Mouse (Mus musculus) CH12.LX (cell line): Measurements from ENCODE around the gene Rhobtb1. TPM values are rescaled to one million over a fixed set of nuclear protein-coding genes. Genes with fewer than 3 reads are reported as not detected.

Source experiments
- DNase-seq: peaks from one replicate; pipeline ENCODE4 v3.0.0-alpha.2; 2013; ENCODE audit errors: extremely low read depth
- H3K27ac ChIP-seq: 2 replicates; pipeline ENCODE4 v1.5.1; 2012; ENCODE audit warnings: low read depth, mild to moderate bottlenecking, control low read depth, moderate library complexity; ENCODE audit not compliant: insufficient read depth
- H3K27me3 ChIP-seq: replicated peaks from 2 replicates; pipeline ENCODE3; 2012; ENCODE audit warnings: inconsistent platforms
- H3K36me3 ChIP-seq, 2 experiments: replicated peaks in 1 of 2; 2 replicates each; pipeline versions ENCODE3 to v1.6.1; 2012; ENCODE audit warnings: inconsistent platforms in 1 of 2, low read length in 1 of 2, mild to moderate bottlenecking in 1 of 2, mixed read lengths in 1 of 2, moderate library complexity in 1 of 2; ENCODE audit not compliant: control insufficient read depth in 1 of 2, insufficient read depth in 1 of 2
- H3K4me1 ChIP-seq, 2 experiments: 2 replicates each; pipeline ENCODE4 v1.6.1; 2012; ENCODE audit warnings: inconsistent platforms in 1 of 2, moderate library complexity in 1 of 2; ENCODE audit not compliant: insufficient read depth in 2 of 2, control insufficient read depth in 1 of 2
- H3K4me2 ChIP-seq: 2 replicates; pipeline ENCODE4 v1.6.1; 2012; ENCODE audit warnings: low read depth, mild to moderate bottlenecking, control low read depth; ENCODE audit not compliant: poor library complexity, insufficient read depth, severe bottlenecking
- H3K4me3 ChIP-seq, 3 experiments: fragments of 150-350 bp in 1 of 3; sonication (generic) in 1 of 3; replicated peaks in 1 of 3; 2 replicates each; pipeline versions ENCODE3 to v1.5.1; 2011 to 2012; ENCODE audit warnings: low read depth in 2 of 3, low read length in 2 of 3, mild to moderate bottlenecking in 2 of 3, moderate library complexity in 2 of 3, control low read depth in 1 of 3, improper control_type of control experiment in 1 of 3, inconsistent platforms in 1 of 3, mixed read lengths in 1 of 3; ENCODE audit not compliant: poor library complexity in 1 of 3
- H3K79me2 ChIP-seq: replicated peaks from 2 replicates; pipeline ENCODE4 v1.6.1; 2012; ENCODE audit warnings: mild to moderate bottlenecking, moderate library complexity; ENCODE audit not compliant: control insufficient read depth, poor library complexity, insufficient read depth, severe bottlenecking; ENCODE audit errors: extremely low read depth
- H3K9ac ChIP-seq: 2 replicates; pipeline ENCODE4 v1.6.1; 2012; ENCODE audit warnings: low read depth, mild to moderate bottlenecking, control low read depth, moderate library complexity; ENCODE audit not compliant: insufficient read depth
- H3K9me3 ChIP-seq: replicated peaks from 2 replicates; pipeline ENCODE3; 2012; ENCODE audit warnings: low read length, inconsistent platforms, mixed read lengths
- CHD1 ChIP-seq: IDR thresholded peaks from 2 replicates; pipeline ENCODE4 v1.6.1; 2012; ENCODE audit warnings: low read depth, low read length, improper control_type of control experiment, inconsistent platforms
- CTCF ChIP-seq, 2 experiments: IDR thresholded peaks in 1 of 2; conservative IDR thresholded peaks in 1 of 2; 2 replicates each; pipeline ENCODE4 v1.5.1; 2011 to 2012; ENCODE audit warnings: low read depth in 2 of 2, low read length in 2 of 2, improper control_type of control experiment in 1 of 2, inconsistent platforms in 1 of 2, mild to moderate bottlenecking in 1 of 2, moderate library complexity in 1 of 2
- JUND ChIP-seq: conservative IDR thresholded peaks from 2 replicates; pipeline ENCODE4 v1.6.1; 2011; ENCODE audit warnings: low read depth, low read length, improper control_type of control experiment
- MAFK ChIP-seq: IDR thresholded peaks from 2 replicates; pipeline ENCODE4 v1.6.1; 2011; ENCODE audit warnings: low read length, improper control_type of control experiment; ENCODE audit not compliant: insufficient replicate concordance
- MAX ChIP-seq: IDR thresholded peaks from 2 replicates; pipeline ENCODE4 v1.6.1; 2011; ENCODE audit warnings: low read length, improper control_type of control experiment
- MAZ ChIP-seq: IDR thresholded peaks from 2 replicates; pipeline ENCODE4 v1.6.1; 2012; ENCODE audit warnings: low read depth, mild to moderate bottlenecking, inconsistent platforms, low read length, improper control_type of control experiment, moderate library complexity
- RAD21 ChIP-seq: IDR thresholded peaks from 2 replicates; pipeline ENCODE4 v1.6.1; 2011; ENCODE audit warnings: low read depth, mild to moderate bottlenecking, low read length, improper control_type of control experiment, moderate library complexity
- SMC3 ChIP-seq: IDR thresholded peaks from 2 replicates; pipeline ENCODE4 v1.6.1; 2011; ENCODE audit warnings: low read depth, low read length, improper control_type of control experiment
- ZC3H11A ChIP-seq: IDR thresholded peaks from 2 replicates; pipeline ENCODE4 v1.6.1; 2012; ENCODE audit warnings: low read depth, mild to moderate bottlenecking, inconsistent platforms, low read length, improper control_type of control experiment
- dilution Hi-C: fragments of 300-500 bp; cut with MboI; formaldehyde crosslinking; loops from 2 replicates; pipeline ENCODE4 v1.14.3; 2020; ENCODE audit warnings: low sequenced_read_pairs; ENCODE audit not compliant: extremely low pct_unique_long_range_greater_than_20kb, extremely low pct_ligation_motif_present
- in situ Hi-C: fragments of 300-500 bp; cut with MboI; formaldehyde crosslinking; loops from 3 replicates; pipeline ENCODE4 v1.14.3; 2019; ENCODE audit warnings: low sequenced_read_pairs, low pct_ligation_motif_present, low pct_unique_long_range_greater_than_20kb, mixed read lengths
- polyA plus RNA-seq: library from polyadenylated mRNA; unstranded; fragments of >175 nt; gene quantifications from 2 replicates; pipeline ENCODE4 v1.2.1, GENCODE M21; 2012; ENCODE audit warnings: low read depth; ENCODE audit not compliant: insufficient read length
- total RNA-seq, 2 experiments: library from RNA; depleted of rRNA; stranded (reverse); fragments of 300-350 nt in 1 of 2; fragments of >200 nt in 1 of 2; gene quantifications; 2 replicates each; pipeline ENCODE4 v1.2.3; 2012 to 2014

The Rhobtb1 gene
- 12.2 and 13.3 TPM in 2 replicates for total RNA-seq (2012; rRNA removed)
- total RNA-seq (2014; rRNA removed): 2.7 and 3.4 TPM in 2 replicates
- 3.1 and 3.7 TPM in 2 replicates for polyA plus RNA-seq

DNA sequence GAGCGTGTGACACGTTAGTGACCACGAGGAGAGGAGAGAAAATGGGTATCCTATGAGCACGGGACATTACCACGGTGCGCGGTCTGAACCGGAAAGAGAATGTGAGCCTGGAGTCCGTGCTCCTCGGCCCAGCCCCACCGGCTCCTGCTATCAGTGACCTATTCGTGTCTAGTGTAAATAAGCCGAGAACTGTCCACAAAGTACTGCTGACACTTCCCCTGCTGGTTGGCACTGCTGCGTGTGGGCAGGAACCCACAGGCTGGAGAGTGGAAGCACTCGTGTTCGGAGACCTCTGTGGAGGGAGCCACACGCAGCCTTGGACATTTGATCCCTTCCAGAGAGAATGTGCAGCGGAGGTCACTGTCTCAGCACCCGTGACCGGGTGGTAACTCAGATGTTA is at the start of gene Rhobtb1:
Gene Rhobtb1 (plus strand): TSS at position 390 of the 400 bp plus-strand sequence.
- no peaks in the 10 kb centered on the region for H3K9me3 ChIP-seq
- H3K4me3 ChIP-seq: no peak within 1 kb of the TSS
- DNase-seq: no peak
- no peaks in the 10 kb centered on the region for H3K36me3 ChIP-seq
- in situ Hi-C loops: no loop called here
- H3K4me2 ChIP-seq: no peak within 1 kb of the TSS
- no peaks in the 10 kb centered on the region for H3K79me2 ChIP-seq
- 0 out of 4 replicates have a peak, but pooled peaks cover 0 to 4% of the 10 kb centered on the region in 2 experiments for H3K4me1 ChIP-seq
- dilution Hi-C loops: no loop called here
- H3K27ac ChIP-seq: no peak within 1 kb of the TSS
- no peak within 1 kb of the TSS for H3K9ac ChIP-seq
- no peak for TF ChIP-seq ZC3H11A
- TF ChIP-seq JUND: no peak
- no peak for TF ChIP-seq MAFK
- TF ChIP-seq CHD1: no peak
- H3K27me3 ChIP-seq: no peaks in the 10 kb centered on the region

DNA sequence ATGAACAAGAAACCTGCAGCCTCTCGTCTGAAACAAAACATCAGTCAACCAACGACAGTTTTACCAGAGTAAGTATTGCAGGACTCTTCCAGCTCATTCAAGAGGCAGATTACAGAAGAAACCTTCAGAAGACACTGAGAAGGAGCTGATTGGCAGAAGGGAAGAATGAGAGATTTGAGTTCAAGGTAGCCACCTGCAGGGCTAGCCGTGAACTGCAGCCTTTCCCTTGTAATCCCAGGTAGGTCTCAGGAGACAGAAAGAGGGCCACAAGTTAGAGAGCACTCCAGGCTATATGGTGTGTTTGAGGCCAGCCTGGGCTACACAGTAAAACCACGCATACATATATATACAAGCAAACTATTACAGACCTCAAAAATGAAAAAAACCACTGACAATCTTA is 49.2 kb upstream of the Rhobtb1 start:
- no peak overlapping the region for H3K9ac ChIP-seq
- H3K36me3 ChIP-seq: no peaks in the 10 kb centered on the region
- peaks cover 4% of the 10 kb centered on the region for H3K9me3 ChIP-seq
- DNase-seq: peak; percentile 56
- dilution Hi-C loops (no loop called here), in situ Hi-C loops (no loop called here)
- H3K27ac ChIP-seq: no peak overlapping the region
- TF ChIP-seq CTCF (conservative IDR thresholded peaks at IDR 0.05 in 1 of 2, IDR thresholded peaks at IDR 0.05 in 1 of 2; ENCODE audit: low read depth in 2 of 2, low read length in 2 of 2) (peak; percentile 57 to 66), RAD21 (peak; percentile 21), MAZ (no peak), MAX (no peak), SMC3 (peak; percentile 24; the same call in 1 of the 2 replicates)
- H3K27me3 ChIP-seq: no peaks in the 10 kb centered on the region
- H3K4me2 ChIP-seq: no peak overlapping the region
- no peaks in the 10 kb centered on the region for H3K4me1 ChIP-seq
- no peaks in the 10 kb centered on the region for H3K79me2 ChIP-seq
- H3K4me3 ChIP-seq: no peak overlapping the region

- dilution Hi-C loops: no loop called here
- no peaks in the 10 kb centered on the region for H3K4me1 ChIP-seq
- no peak overlapping the region for H3K27ac ChIP-seq
- no peaks in the 10 kb centered on the region for H3K36me3 ChIP-seq
- no peaks in the 10 kb centered on the region for H3K27me3 ChIP-seq
- no peaks in the 10 kb centered on the region for H3K9me3 ChIP-seq
- H3K9ac ChIP-seq: no peak overlapping the region
- no peaks in the 10 kb centered on the region for H3K79me2 ChIP-seq
- in situ Hi-C loops: no loop called here
- DNase-seq: no peak
- no peak overlapping the region for H3K4me3 ChIP-seq
- no peak for TF ChIP-seq JUND
- no peak overlapping the region for H3K4me2 ChIP-seq
Measured at GRCm38 (mm10) chr10:69104143-69104882, 46.9 kb upstream of the Rhobtb1 start.
